Mouse (Mus musculus) skeletal muscle tissue, adult 2 months (tissue): ENCODE data around the gene Flt1.

ENCODE experiments used
- DNase-seq: peaks from one replicate; pipeline ENCODE4 v3.0.0-alpha.2; 2012; ENCODE audit warnings: low read depth, low spot score

Gene Flt1

DNA sequence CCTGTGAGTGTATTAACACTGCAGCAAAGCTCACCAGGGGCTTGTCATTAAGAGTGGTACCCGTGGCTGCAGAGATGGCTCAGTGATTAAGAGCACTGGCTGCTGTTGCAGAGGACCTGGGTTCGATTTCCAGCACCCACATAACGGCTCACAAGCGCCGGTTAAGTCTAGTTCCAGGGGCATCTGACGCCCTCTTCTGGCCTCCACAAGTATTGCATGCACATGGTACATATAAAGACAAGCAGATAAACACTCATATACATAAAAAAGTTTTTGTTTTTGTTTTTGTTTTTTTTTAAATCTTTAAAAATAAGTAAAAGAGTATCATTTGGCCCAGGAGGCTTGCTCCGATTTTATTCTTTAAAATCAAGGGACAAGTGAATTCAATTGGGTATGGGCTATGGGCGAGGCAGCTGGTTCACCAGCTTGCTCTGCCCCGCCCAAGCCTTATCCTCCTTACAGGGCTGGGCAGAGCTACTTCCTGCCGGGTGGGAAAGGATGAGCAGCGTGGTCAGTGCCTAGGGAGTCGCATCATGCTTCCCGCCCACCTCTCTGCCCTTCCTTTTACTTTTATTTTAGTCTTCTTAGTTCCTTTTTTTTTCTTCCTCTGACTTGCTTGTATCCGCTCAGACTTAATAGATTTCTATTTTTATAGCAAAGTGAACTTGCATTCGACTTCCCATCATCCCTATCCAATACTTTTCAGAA is 57.0 kb downstream of the Flt1 start:
- DNase-seq: no peak

GRCm38 (mm10) chr5:147665946-147666345 is 59.9 kb downstream of the Flt1 start:
- DNase-seq: no peak

DNA sequence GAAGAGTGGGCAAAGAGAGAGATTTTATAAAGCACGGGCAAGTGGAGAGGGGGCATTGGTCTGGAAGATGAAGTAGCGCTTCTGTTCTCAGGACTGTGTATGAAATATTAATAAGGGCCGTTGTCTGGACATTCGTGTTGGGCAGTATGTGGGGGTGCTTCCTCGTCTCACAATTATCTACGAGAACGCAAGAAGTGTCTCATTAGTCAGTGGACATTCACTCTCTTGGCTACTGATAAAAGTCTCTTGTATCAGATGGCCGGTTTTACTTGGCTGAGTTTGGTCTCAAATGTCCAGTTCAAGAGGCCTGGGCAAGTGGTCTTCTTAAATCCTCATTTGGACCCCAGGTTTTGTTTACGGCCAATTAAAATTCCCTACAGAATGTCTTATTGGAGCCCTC is 60.4 kb downstream of the Flt1 start:
- no peak for DNase-seq

DNA sequence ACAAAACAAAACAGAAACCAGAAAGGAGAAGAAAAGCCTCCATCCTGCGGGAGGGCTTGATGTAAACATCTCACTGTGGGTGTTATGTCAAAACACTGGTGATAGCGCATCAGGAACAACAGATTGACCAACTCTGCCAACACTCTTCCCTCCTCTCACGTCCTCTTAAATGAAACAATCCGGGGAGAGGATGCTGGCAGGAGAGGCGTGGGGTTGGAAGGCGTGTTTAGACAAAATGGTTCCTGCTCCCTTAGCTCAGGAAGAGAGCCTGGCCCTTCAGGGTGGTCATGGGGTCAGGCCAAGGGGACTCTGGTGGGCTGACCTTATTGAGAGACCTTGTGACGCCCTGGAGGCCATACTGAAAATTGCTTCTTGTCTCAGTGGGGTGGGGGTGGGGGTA is 65.9 kb downstream of the Flt1 start:
- DNase-seq: no peak

DNA sequence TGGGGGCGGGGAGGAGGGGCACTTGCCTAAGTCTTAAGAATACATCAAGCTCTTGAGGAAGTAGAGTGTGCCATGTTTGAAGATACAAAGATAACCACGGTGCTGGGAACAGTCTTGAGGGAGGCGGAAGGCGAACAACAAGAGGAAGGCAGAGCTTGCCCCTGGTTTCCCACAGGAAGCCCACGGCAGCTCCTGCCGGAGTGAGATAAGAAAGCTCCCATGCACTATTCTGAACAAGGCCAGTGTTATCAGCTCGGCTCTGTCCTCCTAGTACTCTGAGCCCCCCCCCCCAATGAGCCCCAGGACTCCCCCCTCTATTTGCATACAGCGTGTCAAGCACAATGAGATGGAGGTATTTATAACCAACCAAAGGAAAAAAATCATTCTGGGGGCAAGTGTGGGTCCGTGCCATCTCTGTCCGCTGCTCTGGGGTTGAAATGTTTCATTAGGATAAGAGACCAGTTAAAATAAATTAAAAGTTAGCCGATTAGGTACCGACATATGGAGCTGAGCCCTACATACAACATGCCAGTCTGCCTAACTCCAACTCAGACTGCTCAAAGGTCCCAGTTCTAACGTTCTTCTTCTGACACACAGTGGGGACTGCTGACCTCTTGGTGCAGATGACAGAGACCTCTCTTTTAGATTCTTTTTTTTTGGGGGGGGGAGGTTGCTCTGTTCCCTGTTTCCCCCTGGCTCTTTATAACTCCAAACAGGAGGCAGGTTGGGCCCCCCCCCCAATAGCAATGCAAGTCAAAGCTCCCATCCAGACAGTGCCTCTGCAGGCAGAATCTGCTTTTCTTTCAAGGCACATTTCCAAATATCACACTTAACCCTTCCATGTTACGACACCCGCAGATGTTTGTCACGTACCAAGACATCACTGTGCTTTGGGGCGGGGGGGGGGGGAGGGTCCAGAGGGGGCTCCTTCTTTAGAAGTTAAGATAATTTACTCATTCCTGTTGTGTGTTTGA is 67.6 kb downstream of the Flt1 start:
- DNase-seq: peak; percentile 42

DNA sequence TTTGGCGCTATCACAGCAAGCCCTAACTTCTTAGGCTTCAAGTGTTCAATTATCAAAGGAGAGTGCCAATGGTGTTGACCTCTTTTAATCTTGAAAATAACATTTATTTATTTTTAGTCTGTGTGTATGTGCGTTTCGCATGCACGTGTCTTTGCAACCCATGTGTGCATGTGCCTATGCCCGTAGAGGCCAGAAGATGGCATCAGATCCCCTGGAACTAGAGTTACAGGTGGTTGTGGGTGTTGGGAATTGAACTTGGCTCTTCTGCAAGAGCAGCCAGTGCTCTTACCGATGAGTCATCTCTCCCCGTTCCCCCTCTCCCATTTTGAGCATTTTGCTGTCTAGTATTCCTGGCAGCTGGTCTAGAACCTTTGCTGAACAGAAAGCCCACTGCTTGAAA is 70.0 kb downstream of the Flt1 start:
- DNase-seq: no peak

GRCm38 (mm10) chr5:147651233-147651632 is 74.6 kb downstream of the Flt1 start:
- DNase-seq: no peak

DNA sequence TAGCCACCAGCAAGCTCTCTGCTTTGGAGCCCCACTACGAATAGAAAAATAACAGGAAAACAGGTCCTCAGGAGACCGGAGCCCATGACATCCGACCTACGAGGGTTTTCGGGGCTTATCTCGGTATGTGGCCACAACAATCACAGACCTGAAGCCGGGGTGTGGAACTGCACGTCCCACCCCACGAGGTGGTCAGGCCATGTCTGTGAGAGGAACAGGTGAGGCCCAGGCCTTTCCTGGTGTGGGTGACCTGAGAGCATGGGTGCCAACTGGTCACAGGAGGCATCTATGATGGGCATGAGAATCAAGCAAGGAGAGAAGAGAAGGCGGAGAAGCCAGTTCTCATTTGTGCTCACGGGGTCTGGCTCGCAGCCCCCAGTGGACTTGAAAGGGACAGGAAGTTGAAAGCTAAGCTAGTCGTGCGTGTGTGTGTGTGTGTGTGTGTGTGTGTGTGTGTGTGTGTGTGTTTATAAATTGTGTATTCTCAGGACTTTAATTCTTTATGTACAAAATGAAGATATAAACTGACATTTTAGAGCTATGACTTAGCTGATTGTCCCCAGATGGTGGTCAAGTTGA is 79.4 kb downstream of the Flt1 start:
- peak; percentile 18 for DNase-seq

DNA sequence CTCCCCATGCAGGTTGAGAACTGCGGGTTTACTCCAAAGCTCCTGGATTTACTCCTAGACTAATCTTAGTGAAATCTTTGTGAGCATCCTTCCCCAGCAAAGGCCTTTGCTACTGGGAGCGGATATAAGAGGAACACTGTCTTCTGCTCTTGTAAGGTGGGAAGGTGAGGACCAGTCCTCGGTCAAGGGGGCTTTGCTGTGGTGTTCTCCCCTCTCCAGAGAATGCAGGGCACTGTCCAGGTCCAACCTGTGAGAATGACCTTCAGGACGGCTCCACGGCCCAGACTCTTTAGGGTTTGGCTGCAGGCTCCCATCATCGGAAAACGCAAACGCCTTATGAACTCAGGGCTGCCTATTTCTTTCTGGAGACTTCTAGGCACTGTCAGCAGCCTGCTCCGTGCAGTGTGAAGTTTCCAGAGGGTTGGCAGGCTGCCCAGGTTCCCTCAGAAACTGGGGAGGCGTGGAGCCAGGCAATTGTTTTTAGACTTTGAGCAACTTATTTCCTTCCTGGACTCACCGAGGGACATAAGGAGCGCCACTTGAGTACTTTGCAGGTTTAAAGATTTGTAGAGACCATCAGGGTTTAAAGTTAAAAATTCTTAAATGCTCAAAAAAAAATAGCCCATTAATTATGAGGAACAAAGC is 80.7 kb downstream of the Flt1 start:
- peak; percentile 48 for DNase-seq

GRCm38 (mm10) chr5:147641452-147641851 is 84.4 kb downstream of the Flt1 start:
- no peak for DNase-seq

GRCm38 (mm10) chr5:147639940-147640339 is 85.9 kb downstream of the Flt1 start:
- DNase-seq: no peak

DNA sequence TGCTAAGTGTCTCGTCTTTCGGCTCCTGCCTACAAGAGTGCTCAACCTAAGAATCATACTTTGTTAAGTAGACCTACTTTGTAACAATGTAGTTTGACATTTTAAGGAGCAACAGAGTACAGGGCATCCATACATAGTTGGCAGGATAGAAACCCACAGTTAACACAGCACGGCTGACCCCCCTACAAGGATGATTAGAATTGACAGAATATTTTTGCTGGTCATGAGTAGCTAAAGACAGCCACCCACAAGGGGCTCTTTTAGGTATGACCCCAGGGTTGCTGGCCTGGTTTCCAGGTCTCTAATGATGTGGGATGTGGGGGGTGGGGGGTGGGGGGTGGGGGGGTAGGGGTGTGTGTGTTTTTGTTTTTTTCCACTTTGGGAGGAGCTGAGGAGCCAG is 89.1 kb downstream of the Flt1 start:
- no peak for DNase-seq

DNA sequence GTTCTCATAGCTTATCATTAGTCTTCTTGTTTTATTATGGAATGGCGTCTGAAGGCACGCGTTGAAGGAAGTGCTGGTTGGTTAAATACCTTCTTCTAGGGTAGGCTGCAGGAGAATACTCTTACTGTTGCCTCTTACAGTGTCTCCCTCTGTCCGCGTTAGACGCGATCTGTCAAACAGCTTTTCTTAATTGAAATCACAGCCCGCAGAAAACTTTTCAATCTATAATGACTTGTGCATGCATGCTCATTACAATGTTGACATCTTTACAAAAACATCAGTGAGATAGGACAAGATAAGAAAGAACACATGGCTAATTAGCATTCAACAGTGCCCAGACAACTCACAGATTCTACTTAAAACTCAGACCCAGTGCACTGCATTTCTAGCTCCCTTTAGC is 89.9 kb downstream of the Flt1 start:
- no peak for DNase-seq

GRCm38 (mm10) chr5:147634016-147634415 is 91.8 kb downstream of the Flt1 start:
- DNase-seq: no peak

- no peak for DNase-seq
These were observed 93.1 kb downstream of the Flt1 start for GRCm38 (mm10) chr5:147632716-147633115.

DNA sequence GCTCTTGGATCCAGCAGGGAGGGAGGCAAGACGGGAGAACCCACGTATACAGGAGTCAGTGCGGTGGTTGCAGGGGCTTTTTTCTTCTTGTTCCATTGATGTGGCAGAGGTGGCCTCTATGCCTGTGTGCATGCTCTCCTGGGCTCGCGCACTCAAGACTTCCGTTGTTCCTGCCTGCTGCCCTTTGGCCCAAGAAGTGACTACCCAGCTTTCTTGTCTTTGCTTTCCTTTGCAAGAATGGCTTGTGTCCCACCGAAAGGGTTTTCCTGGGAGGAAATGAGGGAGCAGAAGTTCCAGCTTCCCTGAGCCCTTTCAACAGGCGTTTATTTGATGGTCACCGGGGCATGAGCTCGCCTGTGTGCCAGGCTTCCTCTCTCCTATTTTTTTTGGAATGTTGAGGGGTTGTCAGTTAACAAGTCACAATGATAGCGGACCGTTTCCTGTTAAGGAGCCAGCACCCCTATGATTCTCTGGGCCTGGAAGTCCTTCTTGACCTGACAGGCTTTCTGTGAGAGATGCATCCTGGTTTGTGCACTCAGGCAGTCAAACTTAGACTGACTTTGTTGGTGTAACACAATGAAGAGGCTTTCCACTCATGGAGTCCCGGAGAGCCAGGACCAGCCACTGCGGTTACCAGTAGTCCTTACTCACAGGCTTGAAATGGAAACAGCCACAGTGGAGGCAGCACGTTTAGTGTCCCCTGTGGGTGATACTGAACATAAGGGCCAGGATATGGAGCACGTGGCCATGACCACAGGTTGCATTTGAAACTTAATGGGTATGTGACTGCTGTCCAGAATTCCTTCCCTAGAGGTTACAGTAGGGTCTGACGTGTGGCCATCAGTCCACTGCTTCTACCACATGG is 95.2 kb downstream of the Flt1 start:
- DNase-seq: no peak

DNA sequence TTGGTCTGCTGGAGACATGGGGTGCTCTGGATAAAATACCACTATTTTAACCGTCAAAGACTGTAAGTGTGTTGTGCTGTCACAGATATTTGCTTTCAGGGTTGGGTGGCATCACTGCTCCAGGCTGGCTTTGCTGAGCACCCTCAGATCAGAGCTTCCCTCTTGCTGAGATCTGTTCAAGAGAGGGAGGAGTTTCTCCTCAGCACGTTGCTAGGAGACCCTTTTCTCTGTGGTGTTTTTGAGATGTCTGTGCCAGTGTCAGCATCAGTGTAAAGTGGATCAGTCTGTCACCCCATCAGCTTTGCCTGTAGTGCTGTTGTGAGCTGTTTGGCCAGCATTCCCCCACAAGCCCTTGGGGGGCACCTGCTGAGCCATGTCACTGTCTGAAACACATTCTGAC is 98.9 kb downstream of the Flt1 start:
- no peak for DNase-seq

GRCm38 (mm10) chr5:147623747-147624146 is 102.1 kb downstream of the Flt1 start:
- no peak for DNase-seq

- no peak for DNase-seq
These were observed 105.6 kb downstream of the Flt1 start for GRCm38 (mm10) chr5:147620178-147620577.

GRCm38 (mm10) chr5:147618243-147618642 is 107.6 kb downstream of the Flt1 start:
- DNase-seq: no peak

- DNase-seq: no peak
These were observed 109.4 kb downstream of the Flt1 start for GRCm38 (mm10) chr5:147616450-147616849.
